Mouse (Mus musculus): ENCODE results near the gene Pcolce. TPM values are rescaled to one million over a fixed set of nuclear protein-coding genes. Genes with fewer than 3 reads are reported as not detected.

The Pcolce gene
- polyA plus RNA-seq, 2 experiments: 11.6 to 12.2 TPM

- no peak for DNase-seq (ENCODE audit: low read depth in 3 of 3, low spot score in 3 of 3)
- Histone ChIP-seq H3K27me3 (ENCODE audit: control insufficient read depth, insufficient read depth, low read length) (no peaks in the 10 kb centered on the region), H3K9me3 (ENCODE audit: control insufficient read depth, low read length) (no peaks in the 10 kb centered on the region), H3K27ac (no peak overlapping the region), H3K4me2 (ENCODE audit: low read depth) (no peak overlapping the region), H3K36me3 (replicated peaks; ENCODE audit: control insufficient read depth, insufficient read depth, low read depth) (no peaks in the 10 kb centered on the region), H3K4me1 (replicated peaks; ENCODE audit: control insufficient read depth in 2 of 2, insufficient read depth in 2 of 2, low read length in 1 of 2) (peaks cover 9 to 26% of the 10 kb centered on the region in 2 experiments), H3K9ac (replicated peaks) (no peak overlapping the region), H3K4me3 (ENCODE audit: insufficient read depth in 1 of 2, low read depth in 2 of 2, low read length in 2 of 2) (no peak overlapping the region)
- no peak for ATAC-seq (ENCODE audit: insufficient read depth)
- no peak for TF ChIP-seq EP300 (IDR thresholded peaks at IDR 0.05; ENCODE audit: low read depth)
- 79% methylated on average over 5 of the region's 5 CpGs for WGBS (ENCODE audit: insufficient replicate concordance)
These were observed 47.2 kb downstream of the Pcolce start for GRCm38 (mm10) chr5:137566416-137566815.

GRCm38 (mm10) chr5:137565744-137566143 is 47.8 kb downstream of the Pcolce start:
- Histone ChIP-seq H3K9me3 (ENCODE audit: control insufficient read depth, low read length) (no peaks in the 10 kb centered on the region), H3K4me1 (replicated peaks; ENCODE audit: control insufficient read depth in 2 of 2, insufficient read depth in 2 of 2, low read length in 1 of 2) (peaks cover 9 to 23% of the 10 kb centered on the region in 2 experiments), H3K27ac (no peak overlapping the region), H3K27me3 (ENCODE audit: control insufficient read depth, insufficient read depth, low read length) (no peaks in the 10 kb centered on the region; the same call in 1 of the 2 replicates), H3K4me3 (ENCODE audit: insufficient read depth in 1 of 2, low read depth in 2 of 2, low read length in 2 of 2) (no peak overlapping the region), H3K36me3 (replicated peaks; ENCODE audit: control insufficient read depth, insufficient read depth, low read depth) (no peaks in the 10 kb centered on the region), H3K4me2 (ENCODE audit: low read depth) (no peak overlapping the region), H3K9ac (replicated peaks) (no peak overlapping the region)
- WGBS (ENCODE audit: insufficient replicate concordance): 67% methylated on average over 6 of the region's 6 CpGs
- no peak for ATAC-seq (ENCODE audit: insufficient read depth)
- TF ChIP-seq CTCF (IDR thresholded peaks at IDR 0.05; ENCODE audit: low read depth): no peak
- no peak for TF ChIP-seq EP300 (IDR thresholded peaks at IDR 0.05; ENCODE audit: low read depth)
- no peak for DNase-seq (ENCODE audit: low read depth in 3 of 3, low spot score in 3 of 3)

- Histone ChIP-seq H3K4me3 (ENCODE audit: insufficient read depth in 1 of 2, low read depth in 2 of 2, low read length in 2 of 2) (no peak overlapping the region), H3K9me3 (ENCODE audit: control insufficient read depth, low read length) (no peaks in the 10 kb centered on the region), H3K27ac (no peak overlapping the region), H3K27me3 (ENCODE audit: control insufficient read depth, insufficient read depth, low read length) (peaks cover 9% of the 10 kb centered on the region), H3K4me2 (ENCODE audit: low read depth) (no peak overlapping the region), H3K36me3 (replicated peaks; ENCODE audit: control insufficient read depth, insufficient read depth, low read depth) (no peaks in the 10 kb centered on the region), H3K9ac (replicated peaks) (no peak overlapping the region), H3K4me1 (replicated peaks; ENCODE audit: control insufficient read depth in 2 of 2, insufficient read depth in 2 of 2, low read length in 1 of 2) (peaks cover 0 to 4% of the 10 kb centered on the region in 2 experiments; a peak in 1 of 4 replicates)
- TF ChIP-seq EP300 (IDR thresholded peaks at IDR 0.05; ENCODE audit: low read depth): no peak
- DNase-seq (ENCODE audit: low read depth in 3 of 3, low spot score in 3 of 3) (no peak), ATAC-seq (ENCODE audit: insufficient read depth) (no peak)
- WGBS (ENCODE audit: insufficient replicate concordance): 68% methylated on average over 10 of the region's 10 CpGs
These were observed 50.6 kb downstream of the Pcolce start for GRCm38 (mm10) chr5:137562965-137563364.

GRCm38 (mm10) chr5:137561556-137561955 is 52.0 kb downstream of the Pcolce start:
- no peak overlapping the region for H3K27ac ChIP-seq
- no peak for TF ChIP-seq CTCF (IDR thresholded peaks at IDR 0.05; ENCODE audit: low read depth)
- TF ChIP-seq EP300 (IDR thresholded peaks at IDR 0.05; ENCODE audit: low read depth): no peak
- H3K27me3 ChIP-seq (ENCODE audit: control insufficient read depth, insufficient read depth, low read length): peaks cover 9% of the 10 kb centered on the region
- DNase-seq (ENCODE audit: low read depth in 3 of 3, low spot score in 3 of 3) (no peak), ATAC-seq (ENCODE audit: insufficient read depth) (no peak)
- no peak overlapping the region for H3K4me2 ChIP-seq (ENCODE audit: low read depth)
- no peaks in the 10 kb centered on the region for H3K36me3 ChIP-seq (replicated peaks; ENCODE audit: control insufficient read depth, insufficient read depth, low read depth)
- 46% methylated on average over 6 of the region's 6 CpGs for WGBS (ENCODE audit: insufficient replicate concordance)
- H3K9me3 ChIP-seq (ENCODE audit: control insufficient read depth, low read length): no peaks in the 10 kb centered on the region
- no peaks in the 10 kb centered on the region for H3K4me1 ChIP-seq (replicated peaks; ENCODE audit: control insufficient read depth in 2 of 2, insufficient read depth in 2 of 2, low read length in 1 of 2)
- no peak overlapping the region for H3K4me3 ChIP-seq (ENCODE audit: insufficient read depth in 1 of 2, low read depth in 2 of 2, low read length in 2 of 2)
- no peak overlapping the region for H3K9ac ChIP-seq (replicated peaks)

Other genes starting within 250 kb of the Pcolce start
- 0.19 and 0.22 TPM in 2 replicates for gene Zan, start 136.7 kb downstream of the Pcolce start, polyA plus RNA-seq (2012; rRNA removed)
- gene Zan, start 136.7 kb downstream of the Pcolce start, polyA plus RNA-seq (2014; fragmentation: Nextera tagmentation; extraction: Ambion mirVana): 0.06 and 0.13 TPM in 2 replicates
- gene Pop7, start 111.3 kb downstream of the Pcolce start, polyA plus RNA-seq (2012; rRNA removed): 25.3 and 29.2 TPM in 2 replicates
- gene Pop7, start 111.3 kb downstream of the Pcolce start, polyA plus RNA-seq (2014; fragmentation: Nextera tagmentation; extraction: Ambion mirVana): 34.6 and 36.5 TPM in 2 replicates
- 4.6 and 5.7 TPM in 2 replicates for gene Gigyf1, start 95.2 kb downstream of the Pcolce start, polyA plus RNA-seq (2012; rRNA removed)
- gene Gigyf1, start 95.2 kb downstream of the Pcolce start, polyA plus RNA-seq (2014; fragmentation: Nextera tagmentation; extraction: Ambion mirVana): 2.1 and 2.8 TPM in 2 replicates
- 0.40 and 0.47 TPM in 2 replicates for gene Epo, start 80.5 kb downstream of the Pcolce start, polyA plus RNA-seq (2012; rRNA removed)
- 0.62 and 0.85 TPM in 2 replicates for gene Epo, start 80.5 kb downstream of the Pcolce start, polyA plus RNA-seq (2014; fragmentation: Nextera tagmentation; extraction: Ambion mirVana)
- gene Gnb2, start 80.3 kb downstream of the Pcolce start, polyA plus RNA-seq (2012; rRNA removed): 211 and 215 TPM in 2 replicates
- 151 and 157 TPM in 2 replicates for gene Gnb2, start 80.3 kb downstream of the Pcolce start, polyA plus RNA-seq (2014; fragmentation: Nextera tagmentation; extraction: Ambion mirVana)
- gene Actl6b, start 60.3 kb downstream of the Pcolce start, polyA plus RNA-seq (2012; rRNA removed): 0.15 TPM in 1 of 2 replicates, not detected in the other
- not detected in 2 replicates for gene Actl6b, start 60.3 kb downstream of the Pcolce start, polyA plus RNA-seq (2014; fragmentation: Nextera tagmentation; extraction: Ambion mirVana)
- gene Tfr2, start 43.9 kb downstream of the Pcolce start, polyA plus RNA-seq (2012; rRNA removed): 45.7 and 49.5 TPM in 2 replicates
- 37.6 and 41.1 TPM in 2 replicates for gene Tfr2, start 43.9 kb downstream of the Pcolce start, polyA plus RNA-seq (2014; fragmentation: Nextera tagmentation; extraction: Ambion mirVana)
- gene Mospd3, start 12.7 kb downstream of the Pcolce start, polyA plus RNA-seq (2012; rRNA removed): 34.9 and 45.5 TPM in 2 replicates
- 33.8 and 38.4 TPM in 2 replicates for gene Mospd3, start 12.7 kb downstream of the Pcolce start, polyA plus RNA-seq (2014; fragmentation: Nextera tagmentation; extraction: Ambion mirVana)
- gene Fbxo24, start 15.2 kb upstream of the Pcolce start, polyA plus RNA-seq (2012; rRNA removed): 0.02 and 0.04 TPM in 2 replicates
- 0.05 TPM in 1 of 2 replicates, not detected in the other for gene Fbxo24, start 15.2 kb upstream of the Pcolce start, polyA plus RNA-seq (2014; fragmentation: Nextera tagmentation; extraction: Ambion mirVana)
- 13.9 and 16.1 TPM in 2 replicates for gene Lrch4, start 15.3 kb upstream of the Pcolce start, polyA plus RNA-seq (2012; rRNA removed)
- gene Lrch4, start 15.3 kb upstream of the Pcolce start, polyA plus RNA-seq (2014; fragmentation: Nextera tagmentation; extraction: Ambion mirVana): 21.7 and 23.6 TPM in 2 replicates
- gene Gm20605, start 15.4 kb upstream of the Pcolce start, polyA plus RNA-seq (2012; rRNA removed): 5.5 and 6.0 TPM in 2 replicates
- gene Gm20605, start 15.4 kb upstream of the Pcolce start, polyA plus RNA-seq (2014; fragmentation: Nextera tagmentation; extraction: Ambion mirVana): 3.2 and 3.9 TPM in 2 replicates
- 12.7 and 13.7 TPM in 2 replicates for gene Sap25, start 27.6 kb upstream of the Pcolce start, polyA plus RNA-seq (2012; rRNA removed)
- 2.3 and 2.9 TPM in 2 replicates for gene Sap25, start 27.6 kb upstream of the Pcolce start, polyA plus RNA-seq (2014; fragmentation: Nextera tagmentation; extraction: Ambion mirVana)
- gene Irs3, start 31.9 kb upstream of the Pcolce start, polyA plus RNA-seq (2012; rRNA removed): 0.02 TPM in 2 replicates
- not detected in 2 replicates for gene Irs3, start 31.9 kb upstream of the Pcolce start, polyA plus RNA-seq (2014; fragmentation: Nextera tagmentation; extraction: Ambion mirVana)
- gene Agfg2, start 70.9 kb upstream of the Pcolce start, polyA plus RNA-seq (2012; rRNA removed): 22.4 and 24.6 TPM in 2 replicates
- 20.5 and 24.7 TPM in 2 replicates for gene Agfg2, start 70.9 kb upstream of the Pcolce start, polyA plus RNA-seq (2014; fragmentation: Nextera tagmentation; extraction: Ambion mirVana)
- 0.96 and 1.2 TPM in 2 replicates for gene Nyap1, start 127.8 kb upstream of the Pcolce start, polyA plus RNA-seq (2012; rRNA removed)
- 0.03 and 0.05 TPM in 2 replicates for gene Nyap1, start 127.8 kb upstream of the Pcolce start, polyA plus RNA-seq (2014; fragmentation: Nextera tagmentation; extraction: Ambion mirVana)
- gene Tsc22d4, start 131.9 kb upstream of the Pcolce start, polyA plus RNA-seq (2012; rRNA removed): 23.0 and 26.8 TPM in 2 replicates
- 49.7 and 62.2 TPM in 2 replicates for gene Tsc22d4, start 131.9 kb upstream of the Pcolce start, polyA plus RNA-seq (2014; fragmentation: Nextera tagmentation; extraction: Ambion mirVana)
- 22.8 and 23.1 TPM in 2 replicates for gene Ppp1r35, start 165.1 kb upstream of the Pcolce start, polyA plus RNA-seq (2012; rRNA removed)
- 25.5 and 27.0 TPM in 2 replicates for gene Ppp1r35, start 165.1 kb upstream of the Pcolce start, polyA plus RNA-seq (2014; fragmentation: Nextera tagmentation; extraction: Ambion mirVana)
- 12.2 and 13.3 TPM in 2 replicates for gene Mepce, start 173.9 kb upstream of the Pcolce start, polyA plus RNA-seq (2012; rRNA removed)
- 5.1 and 6.4 TPM in 2 replicates for gene Mepce, start 173.9 kb upstream of the Pcolce start, polyA plus RNA-seq (2014; fragmentation: Nextera tagmentation; extraction: Ambion mirVana)
- gene Zcwpw1, start 174.0 kb upstream of the Pcolce start, polyA plus RNA-seq (2012; rRNA removed): 2.2 and 3.1 TPM in 2 replicates
- gene Zcwpw1, start 174.0 kb upstream of the Pcolce start, polyA plus RNA-seq (2014; fragmentation: Nextera tagmentation; extraction: Ambion mirVana): 2.1 and 2.4 TPM in 2 replicates
- 1.5 and 1.7 TPM in 2 replicates for gene Pilra, start 222.5 kb upstream of the Pcolce start, polyA plus RNA-seq (2012; rRNA removed)
- gene Pilra, start 222.5 kb upstream of the Pcolce start, polyA plus RNA-seq (2014; fragmentation: Nextera tagmentation; extraction: Ambion mirVana): 2.0 and 2.2 TPM in 2 replicates
- gene Pilrb1, start 244.3 kb upstream of the Pcolce start, polyA plus RNA-seq (2012; rRNA removed): 2.2 and 3.0 TPM in 2 replicates
- gene Pilrb1, start 244.3 kb upstream of the Pcolce start, polyA plus RNA-seq (2014; fragmentation: Nextera tagmentation; extraction: Ambion mirVana): 3.1 and 3.8 TPM in 2 replicates

Measured in liver, embryonic 14.5 days (tissue).